Mouse (Mus musculus): ENCODE measurements around the gene Slc13a2.

DNA sequence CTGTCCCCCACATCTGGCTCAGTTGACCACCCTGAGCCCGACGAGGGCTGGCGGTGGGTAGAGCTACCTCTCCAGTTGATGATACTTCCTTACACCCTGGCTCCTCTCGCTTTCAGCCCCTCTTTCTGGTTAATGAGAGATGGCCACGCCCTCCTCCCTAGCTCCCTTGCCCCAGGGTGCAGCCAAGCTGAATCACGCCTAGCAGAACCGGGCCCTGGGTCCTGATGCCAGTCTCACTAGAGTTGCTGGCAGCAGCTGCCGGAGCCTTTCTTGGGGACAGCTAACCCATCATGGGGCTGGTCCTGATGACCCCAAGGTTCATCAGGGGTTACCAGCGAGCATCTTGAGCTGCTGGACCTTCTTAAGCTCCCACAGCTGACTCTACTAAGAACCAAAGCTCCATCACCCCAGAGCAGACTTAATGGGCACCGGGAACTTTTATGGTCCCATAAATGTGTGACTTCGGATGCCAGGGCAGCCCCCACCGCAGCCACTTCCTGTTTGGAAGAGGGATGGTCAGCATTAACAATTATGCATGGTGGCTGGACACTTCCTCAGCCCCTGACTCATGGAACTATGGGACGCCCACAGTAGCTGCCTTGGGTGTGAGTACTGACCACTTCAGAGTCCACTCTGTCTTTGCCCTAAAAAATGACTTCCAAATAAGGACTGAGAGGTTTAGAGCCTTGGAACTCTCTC, 58.6 kb downstream of the Slc13a2 start:
- TF ChIP-seq CTCF (IDR thresholded peaks at IDR 0.05; ENCODE audit: low read depth), result no peak
- TF ChIP-seq EP300 (IDR thresholded peaks at IDR 0.05; ENCODE audit: low read depth), result no peak
